Mouse (Mus musculus): ENCODE measurements around the gene Gm14418. TPM values are rescaled to one million over a fixed set of nuclear protein-coding genes. Genes with fewer than 3 reads are reported as not detected.

Gene Gm14418
- 10 to 100 TPM; 15.9 to 40.5 (median 28.7) TPM for total RNA-seq (2022)

- DNase-seq = peak; percentile 1
Measured at GRCm38 (mm10) chr2:177398096-177398495, at the start of gene Gm14418. Gene Gm14418, minus strand, starts transcription at chr2:177398320.

Other genes with a start within 250 kb of the Gm14418 start
- gene Gm14410, start 191.9 kb downstream of the Gm14418 start, total RNA-seq (2022) = 10 to 100 TPM; 35.1 to 43.3 (median 37.9) TPM
- 1 to 10 TPM; 1.3 to 2.5 (median 1.3) TPM for gene Gm14409, start 131.3 kb downstream of the Gm14418 start, total RNA-seq (2022)
- 1 to 10 TPM; 4.1 to 6.5 (median 5.0) TPM for gene Gm14412, start 74.0 kb downstream of the Gm14418 start, total RNA-seq (2022)
- gene Zfp970, start 66.4 kb upstream of the Gm14418 start, total RNA-seq (2022) = 10 to 100 TPM; 54.5 to 92.0 (median 63.9) TPM
- 10 to 100 TPM; 58.7 to 76.7 (median 70.5) TPM for gene Gm14403, start 99.9 kb upstream of the Gm14418 start, total RNA-seq (2022)
- 1 to 10 TPM in 1 of 4 experiments, under 1 TPM in 1, not detected in 2; 0.44 to 3.4 TPM for gene Gm14406, start 179.9 kb upstream of the Gm14418 start, total RNA-seq (2022)

All from adrenal gland, adult 8-10 months (tissue).